Mouse (Mus musculus): ENCODE measurements around the gene Mpi. TPM values are rescaled to one million over a fixed set of nuclear protein-coding genes. Genes with fewer than 3 reads are reported as not detected.

Mpi gene
- polyA plus RNA-seq, 1 experiment = 102 TPM

GRCm38 (mm10) chr9:57521056-57521911 is 31.3 kb downstream of the Mpi start, which contains the start of gene Cox5a:
Gene Cox5a, plus strand, starts transcription at chr9:57521274.
- H3K4me3 ChIP-seq (ENCODE audit: insufficient read depth, low read length) = peak within 1 kb of the TSS; percentile 85

GRCm38 (mm10) chr9:57520375-57521055 is 32.0 kb downstream of the Mpi start:
- TF ChIP-seq POLR2A (IDR thresholded peaks at IDR 0.05; ENCODE audit: extremely low read depth, insufficient read depth, low read length) (no peak), CTCF (IDR thresholded peaks at IDR 0.05; ENCODE audit: extremely low read depth, insufficient read depth, low read length) (no peak)
- H3K4me3 ChIP-seq (ENCODE audit: insufficient read depth, low read length) = peak overlapping the region; percentile 85
- peaks cover 3% of the 10 kb centered on the region; the same call in 1 of the 2 replicates for H3K4me1 ChIP-seq (ENCODE audit: control insufficient read depth, insufficient read depth, low read length)
- H3K27ac ChIP-seq (ENCODE audit: insufficient read depth, low read length) = peak overlapping the region; percentile 92

More at GRCm38 (mm10) chr9:57521056-57521911, 31.3 kb downstream of the Mpi start, which contains the start of gene Cox5a:
- Histone ChIP-seq H3K27ac (ENCODE audit: insufficient read depth, low read length) (peak within 1 kb of the TSS; percentile 99), H3K4me1 (ENCODE audit: control insufficient read depth, insufficient read depth, low read length) (peaks cover 5% of the 10 kb centered on the region; the same call in 1 of the 2 replicates)
- TF ChIP-seq POLR2A (IDR thresholded peaks at IDR 0.05; ENCODE audit: extremely low read depth, insufficient read depth, low read length) (peak; percentile 91), CTCF (IDR thresholded peaks at IDR 0.05; ENCODE audit: extremely low read depth, insufficient read depth, low read length) (no peak)

DNA sequence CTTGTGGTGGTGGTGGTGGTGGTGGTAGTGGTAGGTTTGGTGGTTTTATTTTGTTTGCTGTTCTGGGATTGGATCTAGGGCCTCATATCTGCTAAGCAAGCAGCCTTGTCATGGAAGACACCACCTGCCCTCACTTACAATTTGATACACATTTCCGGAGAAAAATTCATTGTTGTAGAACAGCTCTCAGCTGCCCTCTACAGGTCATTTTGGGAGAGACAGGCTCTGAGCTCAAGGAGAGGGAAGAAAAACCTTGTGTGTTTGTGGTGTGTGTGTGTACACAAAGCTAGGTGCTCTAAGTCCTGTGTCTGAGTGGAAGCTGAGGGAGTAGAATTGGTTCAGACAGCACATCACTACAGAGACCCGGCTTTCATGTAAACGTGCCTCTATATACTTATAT is 35.5 kb downstream of the Mpi start:
- TF ChIP-seq CTCF (IDR thresholded peaks at IDR 0.05; ENCODE audit: extremely low read depth, insufficient read depth, low read length) (peak; percentile 82), POLR2A (IDR thresholded peaks at IDR 0.05; ENCODE audit: extremely low read depth, insufficient read depth, low read length) (no peak)
- Histone ChIP-seq H3K4me3 (ENCODE audit: insufficient read depth, low read length) (no peak overlapping the region), H3K4me1 (ENCODE audit: control insufficient read depth, insufficient read depth, low read length) (peaks cover 1% of the 10 kb centered on the region; the same call in 1 of the 2 replicates), H3K27ac (ENCODE audit: insufficient read depth, low read length) (no peak overlapping the region)

DNA sequence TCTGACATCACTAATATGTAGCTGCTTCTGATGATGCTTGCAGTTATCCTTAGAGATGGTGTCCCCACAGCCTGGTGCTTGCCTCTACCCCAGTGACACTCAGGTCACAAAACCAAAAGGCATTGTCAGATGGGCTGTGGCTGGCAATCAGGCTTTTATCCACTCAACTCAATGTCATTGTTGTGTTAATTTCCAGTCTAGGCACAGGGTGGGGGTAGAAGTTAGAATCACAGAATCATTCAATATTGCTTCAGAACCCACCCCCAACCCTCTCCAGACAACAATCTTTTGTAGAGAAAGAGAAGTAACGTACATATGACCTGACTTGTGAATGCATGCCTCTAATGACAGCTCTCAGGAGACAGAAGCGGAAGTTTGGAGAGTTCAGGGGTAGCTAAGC is 42.0 kb downstream of the Mpi start:
- Histone ChIP-seq H3K27ac (ENCODE audit: insufficient read depth, low read length) (no peak overlapping the region), H3K4me3 (ENCODE audit: insufficient read depth, low read length) (no peak overlapping the region), H3K4me1 (ENCODE audit: control insufficient read depth, insufficient read depth, low read length) (no peaks in the 10 kb centered on the region)
- TF ChIP-seq CTCF (IDR thresholded peaks at IDR 0.05; ENCODE audit: extremely low read depth, insufficient read depth, low read length) = no peak
- TF ChIP-seq POLR2A (IDR thresholded peaks at IDR 0.05; ENCODE audit: extremely low read depth, insufficient read depth, low read length) = no peak

DNA sequence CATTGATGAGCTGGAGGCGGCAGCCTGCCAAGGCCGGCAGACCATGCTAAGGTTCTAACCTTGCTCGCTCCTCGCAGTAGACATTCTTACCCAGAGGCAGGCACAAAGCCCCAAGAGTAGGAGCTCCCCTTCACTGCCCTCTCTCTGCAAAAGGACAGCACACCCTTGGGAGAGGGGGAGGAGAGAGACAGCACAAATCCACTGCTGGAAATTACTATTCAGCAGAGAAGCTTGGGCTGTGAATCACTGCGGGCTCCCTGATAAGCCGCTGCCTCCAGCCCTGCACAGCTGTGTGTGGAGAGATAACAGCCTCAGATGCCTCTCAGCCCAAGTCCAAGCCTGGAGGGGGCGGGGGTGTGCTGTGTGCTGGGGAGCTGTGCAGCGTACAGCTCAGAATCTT is 46.9 kb downstream of the Mpi start:
- Histone ChIP-seq H3K4me1 (ENCODE audit: control insufficient read depth, insufficient read depth, low read length) (no peaks in the 10 kb centered on the region), H3K4me3 (ENCODE audit: insufficient read depth, low read length) (no peak overlapping the region), H3K27ac (ENCODE audit: insufficient read depth, low read length) (no peak overlapping the region)
- TF ChIP-seq CTCF (IDR thresholded peaks at IDR 0.05; ENCODE audit: extremely low read depth, insufficient read depth, low read length) = no peak
- no peak for TF ChIP-seq POLR2A (IDR thresholded peaks at IDR 0.05; ENCODE audit: extremely low read depth, insufficient read depth, low read length)

DNA sequence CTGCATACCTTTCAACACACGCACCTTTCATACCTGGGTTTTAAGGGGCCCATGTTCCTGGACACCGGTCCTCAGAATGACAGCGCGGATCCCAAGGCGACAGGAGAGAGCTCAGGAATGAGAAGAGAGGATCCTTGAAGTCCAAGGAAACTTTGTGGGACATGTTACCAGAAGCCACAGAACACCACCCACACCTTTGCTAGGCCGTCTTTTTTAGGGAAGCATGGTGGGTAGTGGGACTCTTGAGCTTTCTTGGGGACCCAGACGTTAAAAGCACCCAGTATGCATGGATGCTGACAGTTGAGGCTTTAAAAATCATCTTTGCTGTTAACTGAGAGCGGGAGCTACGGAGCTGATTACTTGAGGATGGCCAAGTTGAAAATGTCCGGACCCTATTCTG is 47.7 kb downstream of the Mpi start:
- Histone ChIP-seq H3K27ac (ENCODE audit: insufficient read depth, low read length) (no peak overlapping the region), H3K4me3 (ENCODE audit: insufficient read depth, low read length) (peak overlapping the region; percentile 43; the same call in 1 of the 2 replicates), H3K4me1 (ENCODE audit: control insufficient read depth, insufficient read depth, low read length) (no peaks in the 10 kb centered on the region)
- TF ChIP-seq POLR2A (IDR thresholded peaks at IDR 0.05; ENCODE audit: extremely low read depth, insufficient read depth, low read length) (no peak), CTCF (IDR thresholded peaks at IDR 0.05; ENCODE audit: extremely low read depth, insufficient read depth, low read length) (no peak)

- no peak overlapping the region for H3K27ac ChIP-seq (ENCODE audit: insufficient read depth, low read length)
These were observed 48.2 kb downstream of the Mpi start for GRCm38 (mm10) chr9:57504381-57504700.

GRCm38 (mm10) chr9:57503622-57504380 is 48.8 kb downstream of the Mpi start, which contains the start of gene Rpp25:
Gene Rpp25, plus strand, starts transcription at chr9:57504026.
- H3K27ac ChIP-seq (ENCODE audit: insufficient read depth, low read length) = peak within 1 kb of the TSS; percentile 11; the same call in 1 of the 2 replicates
- 0 out of 2 replicates have a peak, but pooled peaks have one; percentile 27 for TF ChIP-seq POLR2A (IDR thresholded peaks at IDR 0.05; ENCODE audit: extremely low read depth, insufficient read depth, low read length)
- TF ChIP-seq CTCF (IDR thresholded peaks at IDR 0.05; ENCODE audit: extremely low read depth, insufficient read depth, low read length) = no peak
- no peaks in the 10 kb centered on the region for H3K4me1 ChIP-seq (ENCODE audit: control insufficient read depth, insufficient read depth, low read length)

More at GRCm38 (mm10) chr9:57504381-57504700, 48.2 kb downstream of the Mpi start:
- H3K4me3 ChIP-seq (ENCODE audit: insufficient read depth, low read length) = peak overlapping the region; percentile 43
- no peaks in the 10 kb centered on the region for H3K4me1 ChIP-seq (ENCODE audit: control insufficient read depth, insufficient read depth, low read length)
- TF ChIP-seq POLR2A (IDR thresholded peaks at IDR 0.05; ENCODE audit: extremely low read depth, insufficient read depth, low read length) (no peak), CTCF (IDR thresholded peaks at IDR 0.05; ENCODE audit: extremely low read depth, insufficient read depth, low read length) (no peak)

More at GRCm38 (mm10) chr9:57503622-57504380, 48.8 kb downstream of the Mpi start, which contains the start of gene Rpp25:
- H3K4me3 ChIP-seq (ENCODE audit: insufficient read depth, low read length) = peak within 1 kb of the TSS; percentile 43

Data from cortical plate, adult 2 months (tissue).